Mouse (Mus musculus) thymus, adult 2 months (tissue): Measurements from ENCODE around the gene Tex12.

Source experiments
- CTCF ChIP-seq: fragments of 200-500 bp; IDR thresholded peaks from 2 replicates; pipeline ENCODE4 v1.5.1; 2012; ENCODE audit warnings: mild to moderate bottlenecking, control low read depth, low read length, moderate library complexity, borderline replicate concordance; ENCODE audit not compliant: control insufficient read depth, poor library complexity, insufficient read depth; ENCODE audit errors: extremely low read depth
- POLR2A ChIP-seq: fragments of 200-500 bp; IDR thresholded peaks from 2 replicates; pipeline ENCODE4 v1.6.1; 2012; ENCODE audit warnings: mild to moderate bottlenecking, low read length, control low read depth, moderate library complexity; ENCODE audit not compliant: control insufficient read depth, poor library complexity, insufficient read depth; ENCODE audit errors: extremely low read depth

DNA sequence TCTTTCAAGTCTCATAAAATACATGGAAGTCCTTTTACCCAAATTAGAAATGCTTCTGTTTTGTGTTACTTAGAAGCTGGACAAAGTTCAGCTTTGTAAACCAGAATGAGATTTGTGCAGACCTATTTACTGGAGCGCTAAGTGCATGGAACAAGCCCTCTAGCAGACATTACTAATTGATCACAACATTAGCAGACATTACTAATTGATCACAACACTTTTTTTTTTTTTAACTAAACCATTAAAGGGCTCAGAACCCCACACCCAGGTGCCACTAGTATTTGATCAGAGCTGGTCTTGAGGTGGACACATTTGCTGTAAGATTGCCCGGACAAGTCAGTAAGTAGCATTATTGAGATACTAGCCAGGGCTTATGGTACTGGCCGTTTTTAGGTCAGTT lies 27.3 kb downstream of the Tex12 start:
- TF ChIP-seq POLR2A (no peak), CTCF (no peak)
